Comparison of ENCODE assay signal across 11 mouse cellular contexts in the genomic region with DNA sequence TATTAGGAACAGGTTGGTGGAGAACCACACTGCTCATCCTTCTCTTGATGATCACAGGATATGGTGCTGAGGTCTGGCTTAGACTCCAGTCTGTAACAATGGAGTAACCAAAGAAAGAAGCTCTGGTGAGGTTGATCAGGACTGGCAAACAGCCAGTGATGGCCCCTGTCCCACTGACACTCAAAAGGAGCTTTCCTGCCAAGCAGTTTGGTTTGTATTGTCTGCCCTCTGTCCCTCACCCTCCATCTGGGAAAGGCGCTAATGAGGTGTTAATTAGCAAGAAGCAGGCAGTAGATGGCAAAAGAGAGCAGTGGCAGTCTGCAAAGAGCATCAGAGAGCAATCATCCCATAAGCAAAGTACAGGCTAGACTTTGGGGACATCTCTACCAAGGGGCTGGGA.
DNase-seq lines count a peak whose midpoint lies in the region; ATAC-seq and TF ChIP-seq lines count a peak whose summit lies in the region.
"Had no signal": no experiment of that assay in that cellular context is flagged by ENCODE, and none has a peak within 500 bp of the region (broad histone marks: within the 10 kb centered on the region; RNA-seq: fewer than 3 reads in every experiment).

No protein-coding gene starts in this region.

- H3K27me3 ChIP-seq in hindbrain, embryonic 13.5 days = no peaks in the 10 kb centered on the region
- H3K27me3 ChIP-seq in hindbrain, embryonic 10.5 days (ENCODE audit: insufficient read depth, poor library complexity, severe bottlenecking) = no peaks in the 10 kb centered on the region
- no peaks in the 10 kb centered on the region for H3K27me3 ChIP-seq in embryonic facial prominence, embryonic 14.5 days (replicated peaks; ENCODE audit: control insufficient read depth, insufficient read depth, low read length)
- H3K27me3 ChIP-seq in lung, postnatal 0 days (replicated peaks; ENCODE audit: insufficient read depth, low read length) = no peaks in the 10 kb centered on the region

- H3K4me2 ChIP-seq in hindbrain, embryonic 13.5 days = no peak overlapping the region
- H3K4me2 ChIP-seq in embryonic facial prominence, embryonic 14.5 days (ENCODE audit: low read depth, low read length) = no peak overlapping the region
- H3K4me2 ChIP-seq in lung, postnatal 0 days (replicated peaks; ENCODE audit: low read depth, low read length) = no peak overlapping the region

- no peaks in the 10 kb centered on the region for H3K9me3 ChIP-seq in hindbrain, embryonic 13.5 days
- no peaks in the 10 kb centered on the region for H3K9me3 ChIP-seq in hindbrain, embryonic 10.5 days
- H3K9me3 ChIP-seq in embryonic facial prominence, embryonic 14.5 days (ENCODE audit: control insufficient read depth, low read length) = no peaks in the 10 kb centered on the region
- H3K9me3 ChIP-seq in lung, postnatal 0 days (ENCODE audit: low read length) = no peaks in the 10 kb centered on the region
- H3K9me3 ChIP-seq: G1E had no signal

- no peak for DNase-seq in hindbrain, embryonic 10.5 days (ENCODE audit: low spot score)
- DNase-seq in brain, adult 2 months (ENCODE audit: low read depth, low spot score) = peak; percentile 43
- DNase-seq in embryonic facial prominence, embryonic 14.5 days (ENCODE audit: low spot score) = no peak
- peak; percentile 47 for DNase-seq in lung, postnatal 0 days (ENCODE audit: low spot score)
- no peak for DNase-seq in spleen, adult 12 weeks (ENCODE audit: low spot score)
- DNase-seq in gastrocnemius, postnatal 14 days = no peak

- no peak overlapping the region for H3K9ac ChIP-seq in hindbrain, embryonic 13.5 days
- H3K9ac ChIP-seq in embryonic facial prominence, embryonic 14.5 days (ENCODE audit: low read depth, low read length) = no peak overlapping the region
- no peak overlapping the region for H3K9ac ChIP-seq in lung, postnatal 0 days (replicated peaks; ENCODE audit: low read depth)

- peak; percentile 36; the same call in 1 of the 2 replicates for ATAC-seq in hindbrain, embryonic 13.5 days (ENCODE audit: low FRiP score)
- ATAC-seq in embryonic facial prominence, embryonic 14.5 days (ENCODE audit: low read depth) = no peak
- peak; percentile 42; the same call in 1 of the 2 replicates for ATAC-seq in lung, postnatal 0 days
- ATAC-seq: intestine, postnatal 0 days had no signal

- intact Hi-C loops in gastrocnemius, postnatal 14 days (cut with DNase I; ENCODE audit: low total_unique reads) = no loop called here

- H3K27ac ChIP-seq in hindbrain, embryonic 13.5 days = peak overlapping the region; percentile 72
- H3K27ac ChIP-seq in hindbrain, embryonic 10.5 days = no peak overlapping the region
- H3K27ac ChIP-seq in embryonic facial prominence, embryonic 14.5 days (replicated peaks; ENCODE audit: low read depth, low read length) = 0 out of 2 replicates have a peak overlapping the region, but pooled peaks have one; percentile 9
- no peak overlapping the region for H3K27ac ChIP-seq in lung, postnatal 0 days (ENCODE audit: low read length)

- no peak overlapping the region for H3K4me3 ChIP-seq in hindbrain, embryonic 13.5 days
- no peak overlapping the region for H3K4me3 ChIP-seq in hindbrain, embryonic 10.5 days
- no peak overlapping the region for H3K4me3 ChIP-seq in embryonic facial prominence, embryonic 14.5 days (ENCODE audit: low read depth, low read length)
- no peak overlapping the region for H3K4me3 ChIP-seq in lung, postnatal 0 days (ENCODE audit: low read depth, low read length)
- H3K4me3 ChIP-seq: erythroblast, embryonic 14.5 days; megakaryocyte, embryonic 14.5 days had no signal

- TF ChIP-seq EP300 in lung, postnatal 0 days (IDR thresholded peaks at IDR 0.05) = no peak

- H3K36me3 ChIP-seq in hindbrain, embryonic 13.5 days = peaks cover 19% of the 10 kb centered on the region
- H3K36me3 ChIP-seq in hindbrain, embryonic 10.5 days = peaks cover 63% of the 10 kb centered on the region
- no peaks in the 10 kb centered on the region for H3K36me3 ChIP-seq in embryonic facial prominence, embryonic 14.5 days (ENCODE audit: control insufficient read depth, insufficient read depth, low read length)
- no peaks in the 10 kb centered on the region for H3K36me3 ChIP-seq in lung, postnatal 0 days (ENCODE audit: insufficient read depth, low read length)
- H3K36me3 ChIP-seq: G1E had no signal

- no peak; the same call in none of the 2 replicates for TF ChIP-seq CTCF in lung, postnatal 0 days (IDR thresholded peaks at IDR 0.05)

- peaks cover 45% of the 10 kb centered on the region for H3K4me1 ChIP-seq in hindbrain, embryonic 13.5 days (replicated peaks)
- peaks cover 6% of the 10 kb centered on the region; the same call in 1 of the 2 replicates for H3K4me1 ChIP-seq in hindbrain, embryonic 10.5 days (replicated peaks)
- H3K4me1 ChIP-seq in embryonic facial prominence, embryonic 14.5 days (ENCODE audit: control insufficient read depth, insufficient read depth, low read length) = peaks cover 27% of the 10 kb centered on the region
- H3K4me1 ChIP-seq in lung, postnatal 0 days (ENCODE audit: insufficient read depth, low read depth, low read length) = no peaks in the 10 kb centered on the region

- 65% methylated on average over 1 of the region's 1 CpGs for WGBS in hindbrain, embryonic 13.5 days
- WGBS in hindbrain, embryonic 10.5 days = 68% methylated on average over 1 of the region's 1 CpGs
- WGBS in embryonic facial prominence, embryonic 14.5 days = 65% methylated on average over 1 of the region's 1 CpGs
- WGBS in lung, postnatal 0 days = 36% methylated on average over 1 of the region's 1 CpGs

Comparison
In these comparisons a context has a peak if more than half of its experiments do, and no peak if none do; other contexts are left out.
1. H3K27ac ChIP-seq: peak in hindbrain, embryonic 13.5 days (single experiment) and embryonic facial prominence, embryonic 14.5 days (single experiment); none in hindbrain, embryonic 10.5 days (single experiment) and lung, postnatal 0 days (single experiment).
2. DNase-seq: peak in brain, adult 2 months (single experiment) and lung, postnatal 0 days (single experiment); none in hindbrain, embryonic 10.5 days (single experiment), embryonic facial prominence, embryonic 14.5 days (single experiment), spleen, adult 12 weeks (single experiment) and gastrocnemius, postnatal 14 days (single experiment).